Mouse (Mus musculus): Measurements from ENCODE around the gene Ndufa7. TPM values are rescaled to one million over a fixed set of nuclear protein-coding genes. Genes with fewer than 3 reads are reported as not detected.
"Not testable (repeated sequence)": the region's sequence is repeated elsewhere in the genome, so short reads cannot be mapped to it uniquely, and the experiment has no call there.

The Ndufa7 gene
- polyA plus RNA-seq, 1 experiment = 158 TPM

DNA sequence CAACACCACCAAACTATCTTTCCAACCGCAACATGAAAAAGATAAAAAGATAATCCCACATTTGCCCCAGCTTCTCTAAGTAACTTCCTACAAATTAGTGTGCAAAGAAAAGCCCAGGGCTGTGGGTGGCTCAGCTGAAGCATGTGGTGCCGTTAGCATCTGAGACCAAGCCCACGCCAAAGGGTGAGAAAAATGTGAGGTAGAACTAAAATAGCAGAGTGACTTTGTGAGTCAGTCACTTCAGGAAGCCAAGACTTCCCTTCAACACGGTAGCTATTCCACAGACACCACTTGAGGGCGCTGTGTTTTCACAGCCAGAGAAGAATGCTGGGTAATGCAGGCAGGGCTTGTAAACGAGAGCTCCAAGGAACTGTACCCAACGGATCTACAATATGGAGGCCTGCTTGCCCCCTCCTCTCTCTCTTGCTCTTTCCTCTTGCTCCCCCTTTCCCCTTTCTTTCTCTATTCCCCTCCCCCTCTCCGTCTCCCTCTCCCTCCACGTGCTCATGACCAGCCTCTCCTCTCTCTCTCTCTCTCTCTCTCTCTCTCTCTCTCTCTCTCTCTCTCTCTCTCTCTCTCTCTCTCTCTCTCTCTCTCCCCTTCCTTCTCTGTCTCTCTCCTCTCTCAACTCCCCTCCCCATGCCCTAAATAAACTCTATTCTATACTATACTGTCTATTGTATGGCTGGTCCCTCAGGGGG, 41.1 kb downstream of the Ndufa7 start:
- peak; percentile 59 to 68 for DNase-seq (ENCODE audit: low read depth in 1 of 2, low spot score in 2 of 2)
- Histone ChIP-seq H3K27ac (ENCODE audit: insufficient read depth, low read length) (no peak overlapping the region), H3K36me3 (ENCODE audit: control insufficient read depth, insufficient read depth, low read length) (no peaks in the 10 kb centered on the region), H3K27me3 (ENCODE audit: control insufficient read depth, insufficient read depth, low read length) (no peaks in the 10 kb centered on the region), H3K4me1 (ENCODE audit: control insufficient read depth, insufficient read depth, insufficient read length) (peaks cover 2% of the 10 kb centered on the region; the same call in 1 of the 2 replicates), H3K4me3 (ENCODE audit: extremely low read depth, insufficient read depth, insufficient read length) (no peak overlapping the region)
- TF ChIP-seq POLR2A (IDR thresholded peaks at IDR 0.05; ENCODE audit: low read depth, low read length) (no peak), CTCF (IDR thresholded peaks at IDR 0.05; ENCODE audit: extremely low read depth, insufficient read depth, insufficient read length, insufficient replicate concordance) (peak; percentile 54; the same call in 1 of the 2 replicates)
- WGBS = 16% methylated on average over 9 of the region's 9 CpGs

DNA sequence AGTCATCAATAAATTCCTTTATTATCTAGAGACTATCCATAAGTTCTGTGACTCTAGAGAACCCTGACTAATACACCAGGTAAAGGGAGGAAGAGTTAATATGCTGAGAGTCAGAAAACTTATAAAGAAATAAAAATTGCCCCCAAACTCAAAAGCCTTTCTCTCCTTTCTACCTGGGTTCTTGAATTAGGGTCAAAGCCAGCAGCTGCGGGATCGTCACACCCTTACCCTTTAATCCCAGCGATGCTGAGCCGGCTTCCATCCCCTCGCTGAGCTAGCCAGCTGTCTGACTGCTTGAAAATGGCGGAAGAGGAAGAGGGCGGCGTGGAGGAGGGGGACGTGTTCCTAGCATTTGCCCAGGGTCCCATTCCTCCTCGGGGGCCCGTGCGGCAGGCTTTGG, 49.2 kb downstream of the Ndufa7 start, which contains the start of gene Gm7029:
Gene Gm7029 (plus strand): TSS at position 301 of the 400 bp plus-strand sequence.
- H3K27ac ChIP-seq (ENCODE audit: insufficient read depth, low read length); H3K27me3 ChIP-seq (ENCODE audit: control insufficient read depth, insufficient read depth, low read length); H3K4me1 ChIP-seq (ENCODE audit: control insufficient read depth, insufficient read depth, insufficient read length); DNase-seq (ENCODE audit: low read depth in 1 of 2, low spot score in 2 of 2); H3K36me3 ChIP-seq (ENCODE audit: control insufficient read depth, insufficient read depth, low read length); H3K4me3 ChIP-seq (ENCODE audit: extremely low read depth, insufficient read depth, insufficient read length): not testable (repeated sequence)
- 94% methylated on average over 5 of the region's 12 CpGs for WGBS

DNA sequence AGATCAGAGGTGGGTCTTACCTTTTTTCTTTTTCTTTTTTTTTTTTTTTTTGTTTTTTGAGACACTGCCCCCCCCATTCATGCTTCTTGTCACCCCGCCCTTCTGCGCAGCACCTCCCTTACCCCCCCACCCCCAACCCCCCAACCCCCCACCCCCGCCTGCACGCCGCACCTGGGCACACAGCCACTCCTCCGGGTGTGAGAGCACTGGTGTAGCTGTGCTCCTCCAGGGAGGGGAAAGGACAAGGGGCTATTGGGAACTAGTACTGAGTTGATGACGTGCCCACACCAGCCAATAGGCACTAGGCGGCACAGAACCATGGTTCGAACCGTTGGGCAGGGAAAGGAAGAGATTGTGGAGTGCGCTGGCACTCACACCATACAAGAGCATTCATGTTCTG, 50.0 kb downstream of the Ndufa7 start:
- Histone ChIP-seq H3K27ac (ENCODE audit: insufficient read depth, low read length) (no peak overlapping the region), H3K4me1 (ENCODE audit: control insufficient read depth, insufficient read depth, insufficient read length) (no peaks in the 10 kb centered on the region), H3K4me3 (ENCODE audit: extremely low read depth, insufficient read depth, insufficient read length) (no peak overlapping the region), H3K36me3 (ENCODE audit: control insufficient read depth, insufficient read depth, low read length) (no peaks in the 10 kb centered on the region), H3K27me3 (ENCODE audit: control insufficient read depth, insufficient read depth, low read length) (no peaks in the 10 kb centered on the region)
- DNase-seq (ENCODE audit: low read depth in 1 of 2, low spot score in 2 of 2) = no peak
- TF ChIP-seq CTCF (IDR thresholded peaks at IDR 0.05; ENCODE audit: extremely low read depth, insufficient read depth, insufficient read length, insufficient replicate concordance) (no peak), POLR2A (IDR thresholded peaks at IDR 0.05; ENCODE audit: low read depth, low read length) (no peak)
- 93% methylated on average over 11 of the region's 11 CpGs for WGBS

DNA sequence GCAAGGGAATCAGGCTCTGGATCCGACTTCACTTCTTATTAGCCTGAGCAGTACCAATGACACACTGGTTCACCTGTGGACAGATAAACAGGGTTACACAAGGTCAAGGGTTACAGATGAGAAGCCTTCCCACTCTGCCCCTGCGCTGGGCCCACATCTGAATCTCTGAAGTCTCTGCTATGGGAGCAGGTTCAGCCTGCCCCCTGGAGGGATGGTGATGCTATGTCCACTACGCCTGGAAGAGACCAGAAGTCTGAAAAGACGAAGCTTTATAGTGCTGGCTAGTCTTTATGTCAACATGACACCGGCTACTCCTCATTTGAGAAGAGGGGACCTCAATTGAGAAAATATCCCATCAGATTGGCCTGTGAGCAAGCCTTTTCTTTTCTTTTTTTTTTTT, 51.4 kb downstream of the Ndufa7 start:
- not testable (repeated sequence) for H3K27me3 ChIP-seq (ENCODE audit: control insufficient read depth, insufficient read depth, low read length)
- DNase-seq (ENCODE audit: low read depth in 1 of 2, low spot score in 2 of 2) = peak in 1 of 2 experiments; percentile 9
- WGBS = 89% methylated on average over 5 of the region's 5 CpGs

DNA sequence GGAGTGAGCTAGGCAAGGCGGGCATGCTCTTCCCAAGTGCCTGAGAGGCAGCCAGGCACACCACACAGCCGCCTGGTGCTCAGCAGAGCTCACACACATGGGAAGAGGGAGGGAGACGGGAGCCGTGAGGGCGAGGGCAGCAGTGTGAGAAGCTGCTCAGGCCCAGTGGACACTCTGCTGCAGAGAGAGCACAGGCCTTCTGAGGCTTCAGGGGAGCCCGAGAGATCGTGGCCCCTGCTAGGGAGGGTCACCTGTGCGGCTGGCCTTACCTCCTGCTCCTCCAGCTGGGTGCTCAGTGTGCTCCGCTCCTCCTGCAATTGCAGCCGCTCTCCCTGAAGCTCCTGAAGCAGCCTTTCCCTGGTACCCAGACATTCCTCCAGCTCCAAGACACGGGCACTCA, 59.9 kb downstream of the Ndufa7 start:
- not testable (repeated sequence) for H3K4me3 ChIP-seq (ENCODE audit: extremely low read depth, insufficient read depth, insufficient read length); H3K27ac ChIP-seq (ENCODE audit: insufficient read depth, low read length); H3K36me3 ChIP-seq (ENCODE audit: control insufficient read depth, insufficient read depth, low read length); DNase-seq (ENCODE audit: low read depth in 1 of 2, low spot score in 2 of 2); H3K4me1 ChIP-seq (ENCODE audit: control insufficient read depth, insufficient read depth, insufficient read length); H3K27me3 ChIP-seq (ENCODE audit: control insufficient read depth, insufficient read depth, low read length)
- whole genome bisulfite sequencing = 98% methylated on average over 9 of the region's 11 CpGs

More for the DNA sequence above, 51.4 kb downstream of the Ndufa7 start:
- H3K4me1 ChIP-seq (ENCODE audit: control insufficient read depth, insufficient read depth, insufficient read length); H3K36me3 ChIP-seq (ENCODE audit: control insufficient read depth, insufficient read depth, low read length); H3K4me3 ChIP-seq (ENCODE audit: extremely low read depth, insufficient read depth, insufficient read length); H3K27ac ChIP-seq (ENCODE audit: insufficient read depth, low read length): not testable (repeated sequence)

DNA sequence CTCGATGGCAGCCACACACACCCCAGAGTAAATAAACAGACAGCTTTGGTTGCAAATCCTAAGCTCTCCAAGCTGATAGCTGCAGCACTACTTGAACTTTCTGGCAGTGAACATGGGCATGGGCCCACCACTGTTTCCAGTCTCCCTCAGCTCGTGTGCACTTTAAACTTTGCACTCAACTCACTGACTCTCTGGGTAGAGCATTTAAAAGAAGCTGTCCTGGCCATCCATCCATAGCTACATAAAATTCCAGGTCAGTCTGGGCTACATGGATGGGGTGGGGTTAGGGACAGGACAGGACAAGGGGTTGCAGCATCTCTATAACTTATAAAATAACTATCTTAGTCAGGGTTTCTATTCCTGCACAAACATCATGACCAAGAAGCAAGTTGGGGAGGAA, 63.4 kb downstream of the Ndufa7 start:
- WGBS = 81% methylated on average over 2 of the region's 2 CpGs
- not testable (repeated sequence) for DNase-seq (ENCODE audit: low read depth in 1 of 2, low spot score in 2 of 2)

More for the DNA sequence above, 63.4 kb downstream of the Ndufa7 start:
- H3K4me1 ChIP-seq (ENCODE audit: control insufficient read depth, insufficient read depth, insufficient read length); H3K27ac ChIP-seq (ENCODE audit: insufficient read depth, low read length); H3K27me3 ChIP-seq (ENCODE audit: control insufficient read depth, insufficient read depth, low read length); H3K4me3 ChIP-seq (ENCODE audit: extremely low read depth, insufficient read depth, insufficient read length); H3K36me3 ChIP-seq (ENCODE audit: control insufficient read depth, insufficient read depth, low read length): not testable (repeated sequence)

Other genes starting within 250 kb of the Ndufa7 start
- gene Zfp414, start 195.5 kb upstream of the Ndufa7 start, polyA plus RNA-seq (2012; rRNA removed) = 69.8 and 83.5 TPM in 2 replicates
- gene Pram1, start 186.5 kb upstream of the Ndufa7 start, polyA plus RNA-seq (2012; rRNA removed) = 3.1 and 4.5 TPM in 2 replicates
- gene Hnrnpm, start 137.7 kb upstream of the Ndufa7 start, polyA plus RNA-seq (2012; rRNA removed) = 87.3 and 103 TPM in 2 replicates
- 194 and 290 TPM in 2 replicates for gene March2, start 105.9 kb upstream of the Ndufa7 start, polyA plus RNA-seq (2012; rRNA removed)
- 225 and 270 TPM in 2 replicates for gene Rab11b, start 64.0 kb upstream of the Ndufa7 start, polyA plus RNA-seq (2012; rRNA removed)
- 15.6 and 21.5 TPM in 2 replicates for gene Angptl4, start 42.7 kb upstream of the Ndufa7 start, polyA plus RNA-seq (2012; rRNA removed)
- gene Kank3, start 14.1 kb upstream of the Ndufa7 start, polyA plus RNA-seq (2012; rRNA removed) = 56.8 and 74.6 TPM in 2 replicates
- gene Rps28, start within 50 bp of the Ndufa7 start, polyA plus RNA-seq (2012; rRNA removed) = 746 and 860 TPM in 2 replicates
- 11.6 and 19.2 TPM in 2 replicates for gene Cd320, start 18.5 kb downstream of the Ndufa7 start, polyA plus RNA-seq (2012; rRNA removed)
- gene Gm7029, start 49.3 kb downstream of the Ndufa7 start, polyA plus RNA-seq (2012; rRNA removed) = 3.2 and 9.3 TPM in 2 replicates
- 11.5 and 15.3 TPM in 2 replicates for gene Kifc1, start 66.1 kb downstream of the Ndufa7 start, polyA plus RNA-seq (2012; rRNA removed)
- 0.47 and 0.68 TPM in 2 replicates for gene Platr17, start 80.6 kb downstream of the Ndufa7 start, polyA plus RNA-seq (2012; rRNA removed)
- 56.8 and 65.6 TPM in 2 replicates for gene Daxx, start 84.8 kb downstream of the Ndufa7 start, polyA plus RNA-seq (2012; rRNA removed)
- 188 and 240 TPM in 2 replicates for gene Tapbp, start 91.3 kb downstream of the Ndufa7 start, polyA plus RNA-seq (2012; rRNA removed)
- gene Zbtb22, start 91.3 kb downstream of the Ndufa7 start, polyA plus RNA-seq (2012; rRNA removed) = 62.9 and 122 TPM in 2 replicates
- gene Rgl2, start 105.0 kb downstream of the Ndufa7 start, polyA plus RNA-seq (2012; rRNA removed) = 234 and 301 TPM in 2 replicates
- gene Pfdn6, start 115.8 kb downstream of the Ndufa7 start, polyA plus RNA-seq (2012; rRNA removed) = 13.8 and 16.0 TPM in 2 replicates
- gene Wdr46, start 116.1 kb downstream of the Ndufa7 start, polyA plus RNA-seq (2012; rRNA removed) = 20.5 and 26.7 TPM in 2 replicates
- gene B3galt4, start 126.9 kb downstream of the Ndufa7 start, polyA plus RNA-seq (2012; rRNA removed) = 18.9 and 20.6 TPM in 2 replicates
- gene Vps52, start 131.2 kb downstream of the Ndufa7 start, polyA plus RNA-seq (2012; rRNA removed) = 58.0 and 73.2 TPM in 2 replicates
- 476 and 550 TPM in 2 replicates for gene Rps18, start 131.4 kb downstream of the Ndufa7 start, polyA plus RNA-seq (2012; rRNA removed)
- 5,070 and 5,425 TPM in 2 replicates for gene H2-K1, start 175.8 kb downstream of the Ndufa7 start, polyA plus RNA-seq (2012; rRNA removed)
- gene Ring1, start 200.1 kb downstream of the Ndufa7 start, polyA plus RNA-seq (2012; rRNA removed) = 52.0 and 61.3 TPM in 2 replicates
- 122 and 202 TPM in 2 replicates for gene H2-Ke6, start 203.5 kb downstream of the Ndufa7 start, polyA plus RNA-seq (2012; rRNA removed)
- 86.8 and 99.4 TPM in 2 replicates for gene Slc39a7, start 207.1 kb downstream of the Ndufa7 start, polyA plus RNA-seq (2012; rRNA removed)
- gene Rxrb, start 207.2 kb downstream of the Ndufa7 start, polyA plus RNA-seq (2012; rRNA removed) = 76.9 and 99.7 TPM in 2 replicates
- gene Col11a2, start 214.9 kb downstream of the Ndufa7 start, polyA plus RNA-seq (2012; rRNA removed) = 4.7 and 6.4 TPM in 2 replicates

Data from spleen, adult 2 months (tissue).